Mouse (Mus musculus) C2C12 (cell line): ENCODE data around the gene Ckb. TPM values are rescaled to one million over a fixed set of nuclear protein-coding genes. Genes with fewer than 3 reads are reported as not detected.

ENCODE experiments used
- H3K27me3 ChIP-seq: one replicate; pipeline ENCODE4 v1.6.1; 2011; ENCODE audit not compliant: control insufficient read depth, insufficient read depth, insufficient read length
- H3K36me3 ChIP-seq: one replicate; pipeline ENCODE4 v1.6.1; 2011; ENCODE audit not compliant: control insufficient read depth, insufficient read depth
- H3K4me3 ChIP-seq: one replicate; pipeline ENCODE4 v1.5.1; 2011; ENCODE audit warnings: mild to moderate bottlenecking, control low read depth; ENCODE audit not compliant: poor library complexity, insufficient read depth, severe bottlenecking
- H3K79me2 ChIP-seq: one replicate; pipeline ENCODE4 v1.6.1; 2011; ENCODE audit not compliant: control insufficient read depth, insufficient read depth
- H3K79me3 ChIP-seq: one replicate; pipeline ENCODE4 v1.6.1; 2011; ENCODE audit warnings: low read depth, control low read depth
- H3ac ChIP-seq: one replicate; pipeline ENCODE3; 2011; ENCODE audit warnings: low read depth; ENCODE audit not compliant: control insufficient read depth, insufficient read length
- CEBPB ChIP-seq: IDR thresholded peaks from one replicate; pipeline ENCODE4 v1.6.1; 2011; ENCODE audit warnings: low read depth, mild to moderate bottlenecking, control low read depth, moderate library complexity
- CTCF ChIP-seq: IDR thresholded peaks from one replicate; pipeline ENCODE4 v1.5.1; 2011; ENCODE audit not compliant: control insufficient read depth, insufficient read depth, insufficient read length
- FOSL1 ChIP-seq: IDR thresholded peaks from one replicate; pipeline ENCODE4 v1.8.0; 2011; ENCODE audit warnings: mild to moderate bottlenecking, low read length; ENCODE audit not compliant: poor library complexity, insufficient read depth, severe bottlenecking
- MAX ChIP-seq: IDR thresholded peaks from one replicate; pipeline ENCODE4 v1.6.1; 2011; ENCODE audit warnings: mild to moderate bottlenecking, control low read depth
- MYOD1 ChIP-seq: IDR thresholded peaks from one replicate; pipeline ENCODE4 v1.6.1; 2011; ENCODE audit warnings: low read depth; ENCODE audit not compliant: control insufficient read depth, insufficient read length
- MYOG ChIP-seq: IDR thresholded peaks from one replicate; pipeline ENCODE4 v1.6.1; 2011; ENCODE audit not compliant: control insufficient read depth, insufficient read length; ENCODE audit errors: extremely low read depth
- USF1 ChIP-seq: IDR thresholded peaks from one replicate; pipeline ENCODE4 v1.6.1; 2011; ENCODE audit warnings: low read depth, mild to moderate bottlenecking, control low read depth, moderate library complexity
- polyA plus RNA-seq: library from polyadenylated mRNA; unstranded; fragments of >200 nt; fragmentation: generic; extraction: Trizol; gene quantifications from one replicate; pipeline ENCODE4 v1.2.1, GENCODE M21; 2012; ENCODE audit warnings: missing spikeins

Ckb gene
- polyA plus RNA-seq, 1 experiment: 61.4 TPM

GRCm38 (mm10) chr12:111672581-111672980 is 443 bp upstream of the Ckb start:
- H3K79me2 ChIP-seq: no peaks in the 10 kb centered on the region
- no peaks in the 10 kb centered on the region for H3K27me3 ChIP-seq
- TF ChIP-seq FOSL1 (no peak), MAX (no peak), MYOD1 (no peak), USF1 (no peak), CEBPB (no peak), MYOG (no peak)
- no peaks in the 10 kb centered on the region for H3K79me3 ChIP-seq
- no peak overlapping the region for H3ac ChIP-seq
- no peaks in the 10 kb centered on the region for H3K36me3 ChIP-seq
- no peak overlapping the region for H3K4me3 ChIP-seq

- no peaks in the 10 kb centered on the region for H3K36me3 ChIP-seq
- H3ac ChIP-seq: peak overlapping the region; percentile 4
- no peaks in the 10 kb centered on the region for H3K79me2 ChIP-seq
- no peak for TF ChIP-seq MAX
- no peak for TF ChIP-seq MYOG
- TF ChIP-seq CEBPB: no peak
- no peak for TF ChIP-seq MYOD1
- no peak for TF ChIP-seq USF1
- no peak for TF ChIP-seq CTCF
- TF ChIP-seq FOSL1: no peak
- H3K27me3 ChIP-seq: no peaks in the 10 kb centered on the region
- H3K4me3 ChIP-seq: peak overlapping the region; percentile 26
- H3K79me3 ChIP-seq: no peaks in the 10 kb centered on the region
Observed at GRCm38 (mm10) chr12:111671431-111671902, 671 bp downstream of the Ckb start.

- no peak for TF ChIP-seq CEBPB
- TF ChIP-seq MYOG: no peak
- no peak for TF ChIP-seq MAX
- TF ChIP-seq FOSL1: no peak
- TF ChIP-seq USF1: no peak
- Histone ChIP-seq H3K4me3 (no peak overlapping the region), H3K79me3 (no peaks in the 10 kb centered on the region), H3K79me2 (no peaks in the 10 kb centered on the region), H3ac (no peak overlapping the region), H3K27me3 (no peaks in the 10 kb centered on the region), H3K36me3 (no peaks in the 10 kb centered on the region)
Observed at GRCm38 (mm10) chr12:111670976-111671375, 1.2 kb downstream of the Ckb start.

- H3K27me3 ChIP-seq: no peaks in the 10 kb centered on the region
- no peaks in the 10 kb centered on the region for H3K36me3 ChIP-seq
- H3K4me3 ChIP-seq: no peak overlapping the region
- no peak overlapping the region for H3ac ChIP-seq
- H3K79me3 ChIP-seq: no peaks in the 10 kb centered on the region
- H3K79me2 ChIP-seq: no peaks in the 10 kb centered on the region
- no peak for TF ChIP-seq MAX
- TF ChIP-seq CTCF: no peak
- no peak for TF ChIP-seq CEBPB
- TF ChIP-seq MYOG: no peak
- no peak for TF ChIP-seq FOSL1
- no peak for TF ChIP-seq MYOD1
- TF ChIP-seq USF1: no peak
Observed at GRCm38 (mm10) chr12:111670371-111670971, 1.7 kb downstream of the Ckb start.

DNA sequence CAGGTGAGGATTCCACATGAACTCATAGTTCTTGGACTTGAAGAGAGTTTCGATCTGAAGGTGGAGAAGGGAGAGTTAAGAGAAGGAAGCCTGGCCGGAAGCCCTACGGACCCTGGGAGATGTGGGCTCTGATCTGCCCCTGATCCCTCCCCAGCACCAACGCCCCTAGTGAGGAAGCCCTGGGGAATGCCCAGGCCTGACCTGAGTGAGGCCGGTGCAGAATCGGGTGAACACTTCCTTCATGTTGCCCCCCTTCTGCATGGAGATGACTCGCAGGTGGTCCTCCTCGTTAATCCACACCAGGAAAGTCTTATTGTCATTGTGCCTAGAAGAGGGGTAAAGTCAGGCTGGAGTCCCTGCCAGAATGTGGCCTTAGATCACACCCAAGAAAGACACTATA is 2.2 kb downstream of the Ckb start:
- Histone ChIP-seq H3ac (no peak overlapping the region), H3K36me3 (no peaks in the 10 kb centered on the region), H3K79me3 (no peaks in the 10 kb centered on the region), H3K79me2 (no peaks in the 10 kb centered on the region), H3K4me3 (no peak overlapping the region), H3K27me3 (no peaks in the 10 kb centered on the region)
- TF ChIP-seq MYOD1: no peak
- no peak for TF ChIP-seq USF1
- no peak for TF ChIP-seq MAX
- no peak for TF ChIP-seq CEBPB
- no peak for TF ChIP-seq FOSL1
- no peak for TF ChIP-seq CTCF
- TF ChIP-seq MYOG: no peak
